Mouse (Mus musculus): ENCODE results near the gene Adamts2.

GRCm38 (mm10) chr11:50797674-50798073 lies 195.8 kb downstream of the Adamts2 start:
- TF ChIP-seq POLR2A (IDR thresholded peaks at IDR 0.05; ENCODE audit: low read depth, low read length) (no peak), CTCF (IDR thresholded peaks at IDR 0.05; ENCODE audit: extremely low read depth, insufficient read length, insufficient replicate concordance, low read depth, low read length) (no peak)
